Mouse (Mus musculus) adrenal gland, adult 2 months (tissue): ENCODE data around the gene Lrrc19. TPM values are rescaled to one million over a fixed set of nuclear protein-coding genes. Genes with fewer than 3 reads are reported as not detected.

Source experiments
- DNase-seq: peaks from one replicate; pipeline ENCODE4 v3.0.0; 2021
- microRNA-seq, 2 experiments: library from miRNA; unstranded; fragments of <30 nt; microRNA quantifications; one replicate each; pipeline ENCODE4 v1.2.0; 2021
- polyA plus RNA-seq: library from polyadenylated mRNA; depleted of rRNA; stranded (reverse); fragments of >200 nt; gene quantifications from 2 replicates; pipeline ENCODE4 v1.2.3, GENCODE M21; 2012; rRNA removed
- total RNA-seq, 2 experiments: library from RNA; stranded (reverse); gene quantifications; 2 replicates each; pipeline ENCODE4 v1.2.3; 2021

Gene Lrrc19
- total and polyA plus RNA-seq, 3 experiments = not detected

DNA sequence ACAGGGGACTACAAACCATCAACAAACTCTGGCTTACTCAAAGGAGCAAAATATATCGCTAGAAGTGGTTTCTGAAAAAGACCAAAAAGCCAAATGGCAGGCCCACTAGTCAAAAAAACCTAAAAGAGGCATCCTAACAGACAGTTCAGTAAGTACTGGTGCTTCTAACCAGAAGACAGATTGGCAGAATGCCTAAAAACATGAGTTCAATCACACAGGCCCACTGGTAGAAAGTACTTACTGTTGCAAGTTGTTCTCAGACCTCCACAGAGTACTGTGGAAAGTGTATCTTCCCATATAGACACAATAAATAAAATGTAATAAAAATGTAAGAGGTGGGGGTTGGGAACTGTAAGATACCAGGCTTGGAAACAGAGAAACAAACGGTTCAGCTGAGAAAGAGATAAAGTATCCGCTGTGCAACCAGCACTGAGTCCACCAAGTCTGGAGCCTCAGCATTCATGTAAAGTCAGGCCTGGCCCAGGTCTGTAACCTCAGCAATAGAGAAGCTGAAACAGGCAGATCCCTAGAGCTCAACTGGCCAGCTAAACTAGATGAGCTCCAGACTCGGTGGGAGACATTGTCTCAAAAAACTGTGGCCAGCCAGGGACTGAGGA is 58.1 kb downstream of the Lrrc19 start:
- no peak for DNase-seq

Small RNA genes lying within 50 kb of the gene (microRNA-seq; reads per million reads assigned to microRNA genes)
- 748 to 828 reads per million in 2 experiments for gene Mir872

Other genes with a start within 250 kb of the Lrrc19 start
- not detected for gene Gm10306, start 93.6 kb downstream of the Lrrc19 start, total RNA-seq
- gene Gm10306, start 93.6 kb downstream of the Lrrc19 start, polyA plus RNA-seq = not detected in 2 replicates
- 1 to 10 TPM; 7.0 to 9.4 TPM for gene Caap1, start 93.3 kb downstream of the Lrrc19 start, total RNA-seq
- gene Caap1, start 93.3 kb downstream of the Lrrc19 start, polyA plus RNA-seq = 1.8 and 2.7 TPM in 2 replicates
- 10 to 100 TPM; 57.1 to 71.6 TPM for gene Plaa, start 46.9 kb downstream of the Lrrc19 start, total RNA-seq
- 78.8 and 102 TPM in 2 replicates for gene Plaa, start 46.9 kb downstream of the Lrrc19 start, polyA plus RNA-seq
- 10 to 100 TPM; 13.4 to 18.8 TPM for gene Ift74, start 35.7 kb downstream of the Lrrc19 start, total RNA-seq
- gene Ift74, start 35.7 kb downstream of the Lrrc19 start, polyA plus RNA-seq = 0.55 and 0.57 TPM in 2 replicates
- 10 to 100 TPM; 40.4 to 59.5 TPM for gene Tek, start 89.1 kb upstream of the Lrrc19 start, total RNA-seq
- 5.4 and 5.7 TPM in 2 replicates for gene Tek, start 89.1 kb upstream of the Lrrc19 start, polyA plus RNA-seq